Mouse (Mus musculus) heart, embryonic 11.5 days (tissue): ENCODE measurements around the gene Herpud2. TPM values are rescaled to one million over a fixed set of nuclear protein-coding genes. Genes with fewer than 3 reads are reported as not detected.

ENCODE experiments used
- ATAC-seq: fragments of 200-750 bp; cut with Nextera tagmentation; replicated peaks from 2 replicates; pipeline ENCODE4 v1.8.0; 2017; ENCODE audit warnings: moderate library complexity; ENCODE audit not compliant: insufficient number of reproducible peaks, low FRiP score, low TSS enrichment
- H3K27ac ChIP-seq: fragments of 300-500 bp; sonication (generic); 2 replicates; pipeline ENCODE4 v1.5.1; 2014; ENCODE audit warnings: mild to moderate bottlenecking, low read depth, low read length
- H3K27me3 ChIP-seq: fragments of 300-500 bp; sonication (generic); 2 replicates; pipeline ENCODE4 v1.6.1; 2014; ENCODE audit warnings: mild to moderate bottlenecking, low read length, mixed read lengths; ENCODE audit not compliant: control insufficient read depth, insufficient read depth
- H3K36me3 ChIP-seq: fragments of 300-500 bp; sonication (generic); 2 replicates; pipeline ENCODE4 v1.6.1; 2014; ENCODE audit warnings: mild to moderate bottlenecking, low read length, moderate library complexity, mixed read lengths; ENCODE audit not compliant: control insufficient read depth, insufficient read depth
- H3K4me1 ChIP-seq: fragments of 300-500 bp; sonication (generic); 2 replicates; pipeline ENCODE4 v1.6.1; 2014; ENCODE audit warnings: low read length; ENCODE audit not compliant: control insufficient read depth, insufficient read depth
- H3K4me2 ChIP-seq: fragments of 300-500 bp; sonication (generic); 2 replicates; pipeline ENCODE4 v1.6.1; 2014; ENCODE audit warnings: mild to moderate bottlenecking, moderate library complexity
- H3K4me3 ChIP-seq: fragments of 300-500 bp; sonication (generic); 2 replicates; pipeline ENCODE4 v1.5.1; 2014; ENCODE audit warnings: low read depth, low read length
- H3K9ac ChIP-seq: fragments of 300-500 bp; sonication (generic); 2 replicates; pipeline ENCODE4 v1.6.1; 2014; ENCODE audit warnings: mild to moderate bottlenecking, low read depth, low read length, moderate library complexity
- H3K9me3 ChIP-seq: fragments of 300-500 bp; sonication (generic); replicated peaks from 2 replicates; pipeline ENCODE4 v1.6.1; 2016; ENCODE audit warnings: low read length; ENCODE audit not compliant: control insufficient read depth
- WGBS: fragments of 180-500 bp; shearing (Covaris S2); extraction: QIAGEN DNeasy Blood & Tissue Kit; methylation state at CpG from one replicate; pipeline ENCODE4 v1.1.7; 2014; ENCODE audit not compliant: insufficient replicate concordance; 5-methylcytosine and 5-hydroxymethylcytosine counted together
- polyA plus RNA-seq: library from polyadenylated mRNA; unstranded; fragments of >200 nt; fragmentation: Nextera tagmentation; extraction: Ambion mirVana; gene quantifications from 2 replicates; pipeline ENCODE4 v1.2.1, GENCODE M21; 2014

The Herpud2 gene
- polyA plus RNA-seq, 1 experiment from 2014 or later, result 22.4 TPM

DNA sequence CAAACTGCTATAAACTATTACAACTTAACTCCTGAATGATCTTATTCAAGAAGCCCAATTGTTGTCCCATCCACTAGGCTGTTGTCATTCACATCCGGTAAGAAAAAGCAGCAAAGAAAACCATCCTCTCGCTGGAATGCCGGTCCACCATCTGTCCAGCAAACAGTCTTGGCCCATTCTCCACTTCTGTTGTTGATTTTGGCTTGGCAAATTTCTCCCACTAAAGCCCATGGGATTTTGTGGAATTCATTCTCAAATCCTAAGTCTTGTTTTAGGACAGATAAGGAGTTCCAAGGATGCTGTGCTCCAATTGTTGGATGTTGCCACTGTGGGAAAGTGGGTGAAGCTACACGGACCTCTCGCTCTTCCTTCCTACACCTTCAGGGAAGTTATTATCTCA lies 25.6 kb upstream of the Herpud2 start:
- ATAC-seq, result no peak
- H3K9me3 ChIP-seq, result no peaks in the 10 kb centered on the region
- 77% methylated on average over 5 of the region's 5 CpGs for WGBS
- no peaks in the 10 kb centered on the region for H3K27me3 ChIP-seq
- no peak overlapping the region for H3K9ac ChIP-seq
- H3K4me1 ChIP-seq, result peaks cover 24% of the 10 kb centered on the region
- no peak overlapping the region for H3K4me2 ChIP-seq
- no peak overlapping the region for H3K4me3 ChIP-seq
- H3K27ac ChIP-seq, result no peak overlapping the region
- H3K36me3 ChIP-seq, result no peaks in the 10 kb centered on the region

DNA sequence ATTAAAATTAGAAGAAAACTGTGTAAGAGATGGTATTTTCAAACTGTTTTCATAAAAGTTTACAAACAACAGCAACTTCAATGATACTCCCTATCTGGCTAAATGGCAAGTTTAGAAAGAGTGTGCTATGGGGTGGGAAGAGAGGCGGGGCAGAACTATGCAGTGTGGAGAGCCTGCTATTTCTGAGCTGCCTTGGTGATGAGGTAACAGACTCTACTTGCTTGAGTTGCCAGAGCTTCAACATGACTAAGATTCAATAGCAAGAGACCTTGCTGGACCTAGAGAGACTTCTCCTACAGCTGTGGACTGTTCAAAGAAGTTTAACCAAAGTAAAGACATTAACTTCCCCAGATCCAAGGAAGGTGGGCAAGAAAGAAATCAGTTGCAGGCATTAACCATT lies 24.9 kb upstream of the Herpud2 start:
- Histone ChIP-seq H3K4me1 (peaks cover 24% of the 10 kb centered on the region), H3K36me3 (no peaks in the 10 kb centered on the region), H3K27me3 (no peaks in the 10 kb centered on the region), H3K4me2 (no peak overlapping the region), H3K9ac (no peak overlapping the region), H3K4me3 (no peak overlapping the region), H3K9me3 (no peaks in the 10 kb centered on the region), H3K27ac (0 out of 2 replicates have a peak overlapping the region, but pooled peaks have one; percentile 35)
- WGBS, result 24% methylated on average over 1 of the region's 1 CpGs
- ATAC-seq, result no peak

DNA sequence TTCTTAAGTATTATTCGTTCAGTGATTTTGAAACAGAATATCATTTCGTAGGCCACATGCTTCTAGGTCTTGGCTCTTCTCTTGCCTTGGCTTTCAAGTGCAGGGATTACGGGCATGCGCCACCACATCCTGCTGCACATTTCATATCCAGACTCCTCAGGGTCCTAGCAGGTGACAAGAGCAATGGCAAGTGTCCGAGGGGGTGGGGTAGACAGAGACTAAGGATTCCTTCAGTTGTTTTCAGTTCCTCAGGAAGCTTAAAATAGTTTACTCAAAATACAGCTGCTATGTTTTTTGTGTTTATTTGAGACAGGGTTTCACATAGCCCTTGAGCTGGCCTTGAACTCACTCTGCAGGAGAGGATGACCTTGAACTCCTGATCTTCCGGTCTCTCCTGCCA lies 24.4 kb upstream of the Herpud2 start:
- Histone ChIP-seq H3K27me3 (no peaks in the 10 kb centered on the region), H3K27ac (no peak overlapping the region), H3K9me3 (no peaks in the 10 kb centered on the region), H3K4me3 (no peak overlapping the region), H3K36me3 (no peaks in the 10 kb centered on the region), H3K4me2 (no peak overlapping the region), H3K4me1 (peaks cover 24% of the 10 kb centered on the region), H3K9ac (no peak overlapping the region)
- no peak for ATAC-seq
- 83% methylated on average over 6 of the region's 6 CpGs for WGBS

DNA sequence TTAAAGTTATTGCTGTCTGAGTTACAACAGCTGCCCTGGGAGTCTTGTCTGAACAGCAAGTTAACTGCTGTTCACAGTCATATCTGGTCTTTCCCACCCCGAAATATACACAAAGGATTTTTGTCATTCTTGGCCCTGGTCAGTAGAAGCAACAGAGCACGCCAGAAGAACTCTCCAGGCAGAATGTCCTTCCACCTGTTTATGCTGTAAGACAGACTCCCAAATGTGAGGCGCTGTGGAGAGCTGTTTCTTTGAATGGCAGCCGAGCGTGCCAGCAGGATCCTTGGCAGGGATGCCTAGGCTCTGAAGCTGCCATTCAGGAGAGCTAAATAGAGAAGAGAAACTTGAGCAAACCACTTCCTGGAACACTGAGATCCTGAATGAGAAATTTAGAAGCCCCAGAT lies 23.4 kb upstream of the Herpud2 start:
- peak overlapping the region; percentile 57; the same call in 1 of the 2 replicates for H3K27ac ChIP-seq
- no peak overlapping the region for H3K4me3 ChIP-seq
- no peaks in the 10 kb centered on the region for H3K9me3 ChIP-seq
- H3K36me3 ChIP-seq, result no peaks in the 10 kb centered on the region
- H3K4me1 ChIP-seq, result peaks cover 24% of the 10 kb centered on the region
- ATAC-seq, result no peak
- 41% methylated on average over 5 of the region's 5 CpGs for WGBS
- no peaks in the 10 kb centered on the region for H3K27me3 ChIP-seq
- H3K9ac ChIP-seq, result no peak overlapping the region
- no peak overlapping the region for H3K4me2 ChIP-seq

DNA sequence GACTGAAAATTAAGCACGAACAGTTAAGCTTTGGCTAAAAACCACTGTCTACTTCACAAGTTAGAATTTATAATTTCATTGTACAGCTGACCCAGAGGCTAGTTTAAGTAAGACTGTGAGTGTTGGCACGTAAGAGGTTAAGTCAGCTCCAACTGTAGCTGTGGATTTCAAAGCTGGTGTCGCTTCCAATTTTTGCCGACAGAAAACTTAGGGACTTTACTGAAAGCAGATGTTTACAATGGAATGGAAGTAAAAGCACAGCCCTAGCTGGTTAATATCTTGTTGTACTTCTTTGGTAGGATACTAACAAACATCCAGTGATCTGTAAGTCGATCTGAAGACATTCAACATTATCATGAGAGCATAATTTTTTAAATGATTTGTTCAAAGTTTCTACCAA lies 23.0 kb upstream of the Herpud2 start:
- H3K4me3 ChIP-seq, result no peak overlapping the region
- no peak overlapping the region for H3K9ac ChIP-seq
- H3K9me3 ChIP-seq, result no peaks in the 10 kb centered on the region
- H3K4me2 ChIP-seq, result no peak overlapping the region
- no peak overlapping the region for H3K27ac ChIP-seq
- peaks cover 24% of the 10 kb centered on the region for H3K4me1 ChIP-seq
- no peaks in the 10 kb centered on the region for H3K27me3 ChIP-seq
- no peaks in the 10 kb centered on the region for H3K36me3 ChIP-seq
- no peak for ATAC-seq
- WGBS, result 52% methylated on average over 5 of the region's 5 CpGs

DNA sequence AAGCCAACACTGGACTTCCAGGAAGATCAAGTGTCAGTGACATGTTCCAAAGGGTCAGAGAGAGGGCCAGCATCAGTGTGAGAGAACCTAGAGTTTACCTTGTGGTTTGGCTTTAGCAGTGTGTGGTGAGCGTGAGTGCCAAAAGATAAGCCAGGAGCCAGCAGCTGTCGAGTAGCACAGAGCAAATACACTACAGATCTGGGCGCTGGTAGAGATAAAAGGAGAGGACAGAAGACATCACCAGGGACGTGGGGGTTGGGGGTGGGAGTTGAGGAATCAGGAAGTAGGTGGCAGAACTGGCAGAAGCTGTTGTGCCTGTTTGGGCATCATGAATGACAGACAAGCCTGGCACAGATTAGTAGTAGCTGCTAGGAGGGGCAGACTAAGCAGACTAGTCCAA lies 21.6 kb upstream of the Herpud2 start:
- Histone ChIP-seq H3K27ac (peak overlapping the region; percentile 66; the same call in 1 of the 2 replicates), H3K9ac (no peak overlapping the region), H3K4me1 (peaks cover 24% of the 10 kb centered on the region), H3K4me2 (no peak overlapping the region), H3K9me3 (no peaks in the 10 kb centered on the region), H3K4me3 (no peak overlapping the region), H3K27me3 (no peaks in the 10 kb centered on the region), H3K36me3 (no peaks in the 10 kb centered on the region)
- ATAC-seq, result 0 out of 2 replicates have a peak, but pooled peaks have one; percentile 46
- WGBS, result 2% methylated on average over 4 of the region's 4 CpGs

DNA sequence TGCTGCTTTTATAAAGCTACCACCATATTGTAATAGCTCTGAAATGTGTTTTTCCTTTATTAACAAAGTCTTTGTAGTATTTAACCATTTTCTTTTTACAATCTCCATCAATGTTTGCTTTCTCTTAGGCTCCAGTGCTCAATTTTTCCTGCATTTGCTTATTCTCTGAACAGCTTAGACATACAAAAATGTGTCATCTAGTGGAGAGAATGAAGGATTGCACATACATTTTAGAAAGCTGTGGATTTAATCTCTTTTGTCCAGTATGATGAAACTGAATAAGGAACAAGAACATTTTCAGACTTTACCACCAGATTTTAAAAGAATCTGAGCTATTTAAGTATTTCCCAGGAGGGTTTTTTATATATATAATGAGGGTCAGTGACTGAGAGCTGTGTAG lies 18.0 kb upstream of the Herpud2 start:
- Histone ChIP-seq H3K36me3 (no peaks in the 10 kb centered on the region), H3K27ac (no peak overlapping the region), H3K9ac (no peak overlapping the region), H3K4me2 (no peak overlapping the region), H3K27me3 (no peaks in the 10 kb centered on the region), H3K9me3 (no peaks in the 10 kb centered on the region), H3K4me1 (peaks cover 12% of the 10 kb centered on the region), H3K4me3 (no peak overlapping the region)
- no peak for ATAC-seq

DNA sequence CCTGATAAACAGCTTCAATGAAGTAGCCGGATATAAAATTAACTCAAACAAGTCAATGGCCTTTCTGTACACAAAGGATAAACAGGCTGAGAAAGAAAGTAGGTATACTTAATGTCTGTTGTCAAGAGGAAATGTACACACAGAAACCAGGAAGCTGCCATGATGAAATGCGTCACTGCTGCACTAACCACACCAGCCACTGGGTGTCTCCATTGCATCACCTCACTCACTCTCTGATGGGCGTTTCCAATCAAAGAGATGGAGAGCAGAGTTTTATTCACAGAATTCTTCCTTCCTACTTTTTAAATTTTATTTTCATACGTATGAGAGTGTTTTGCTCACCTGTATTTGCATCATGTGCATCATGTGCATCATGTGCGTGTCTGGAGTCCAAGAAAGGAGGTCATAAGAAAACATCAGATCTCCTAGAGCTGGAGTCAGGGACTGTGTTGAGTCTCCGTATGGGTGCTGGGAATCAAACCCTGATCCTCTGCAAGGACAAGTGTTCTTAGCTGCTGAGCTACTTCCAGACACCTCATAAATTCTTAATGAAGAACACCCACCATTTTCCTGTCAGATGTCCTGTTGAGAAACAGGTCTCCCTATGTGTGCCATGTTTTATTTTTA lies 16.0 kb upstream of the Herpud2 start:
- H3K4me1 ChIP-seq, result no peaks in the 10 kb centered on the region
- H3K36me3 ChIP-seq, result no peaks in the 10 kb centered on the region
- no peak overlapping the region for H3K27ac ChIP-seq
- H3K4me3 ChIP-seq, result no peak overlapping the region
- H3K9me3 ChIP-seq, result no peaks in the 10 kb centered on the region
- H3K9ac ChIP-seq, result no peak overlapping the region
- WGBS, result 34% methylated on average over 6 of the region's 6 CpGs
- H3K27me3 ChIP-seq, result no peaks in the 10 kb centered on the region
- ATAC-seq, result no peak
- H3K4me2 ChIP-seq, result no peak overlapping the region

DNA sequence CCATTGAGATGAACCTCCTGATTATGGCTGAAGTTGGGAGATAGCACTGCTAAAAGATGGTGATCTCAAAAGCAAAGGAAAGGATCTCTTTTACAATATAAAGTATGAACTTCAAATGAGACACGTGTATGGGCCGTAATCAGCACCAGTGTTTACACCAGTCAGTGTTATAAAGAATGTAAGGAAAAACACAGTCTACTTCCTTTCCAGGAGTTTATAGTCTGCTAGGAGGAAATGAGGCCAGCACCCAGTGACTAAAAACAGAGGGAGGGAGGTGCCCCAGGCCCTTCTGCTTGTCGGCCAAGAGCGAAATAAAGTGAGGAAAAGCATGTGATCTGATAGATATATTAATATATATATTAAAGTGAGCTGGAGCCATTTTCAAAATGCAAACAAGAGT lies 6.6 kb upstream of the Herpud2 start:
- Histone ChIP-seq H3K4me2 (no peak overlapping the region), H3K4me1 (no peaks in the 10 kb centered on the region), H3K27ac (no peak overlapping the region), H3K9me3 (no peaks in the 10 kb centered on the region), H3K4me3 (no peak overlapping the region), H3K36me3 (no peaks in the 10 kb centered on the region; the same call in 1 of the 2 replicates), H3K27me3 (no peaks in the 10 kb centered on the region), H3K9ac (no peak overlapping the region)
- no peak for ATAC-seq
- 57% methylated on average over 4 of the region's 4 CpGs for WGBS
